Mouse (Mus musculus): ENCODE results near the gene Kif17.

Gene Kif17

DNA sequence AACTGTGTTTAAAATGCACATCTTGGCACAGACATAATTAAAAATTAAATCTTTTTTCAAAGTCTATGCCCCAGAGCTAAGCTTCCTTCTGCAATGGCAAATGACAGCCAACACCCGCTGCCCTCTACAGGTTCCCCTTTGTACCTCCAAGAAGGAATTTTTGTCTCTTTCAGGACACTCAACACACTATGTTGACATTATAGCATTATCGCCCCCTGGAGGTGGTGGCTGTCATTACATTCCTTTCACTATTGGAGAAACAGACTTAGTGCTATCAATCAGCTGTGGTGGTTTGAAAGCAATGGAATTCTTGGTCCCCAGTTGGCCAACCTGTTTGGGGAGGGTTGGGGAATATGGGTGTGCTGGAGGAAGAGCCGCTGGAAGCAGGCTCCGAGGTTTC is 89.7 kb downstream of the Kif17 start:
- peak in 1 of 2 experiments; percentile 72 for DNase-seq (ENCODE audit: low spot score in 2 of 2)

DNA sequence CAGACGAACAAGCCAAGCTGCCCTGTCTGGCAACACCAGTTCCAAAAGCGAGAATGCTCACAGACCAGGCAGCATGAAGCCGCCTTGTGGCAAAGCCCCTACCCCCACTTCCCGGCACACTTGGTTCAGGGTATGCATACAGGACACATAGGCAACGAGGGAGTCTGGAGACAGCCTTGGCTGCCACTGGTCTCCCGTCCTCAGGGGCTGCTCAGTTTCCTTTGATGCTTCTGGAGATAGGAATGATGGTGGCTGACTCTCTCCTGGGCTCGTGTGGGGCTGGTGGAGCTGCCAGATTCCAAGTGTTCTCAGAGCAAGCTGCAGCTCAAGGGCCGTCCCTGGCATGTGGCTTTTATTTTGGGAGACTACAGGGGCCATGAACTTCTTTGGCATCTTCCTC is 91.2 kb downstream of the Kif17 start:
- no peak for DNase-seq (ENCODE audit: low spot score in 2 of 2)

DNA sequence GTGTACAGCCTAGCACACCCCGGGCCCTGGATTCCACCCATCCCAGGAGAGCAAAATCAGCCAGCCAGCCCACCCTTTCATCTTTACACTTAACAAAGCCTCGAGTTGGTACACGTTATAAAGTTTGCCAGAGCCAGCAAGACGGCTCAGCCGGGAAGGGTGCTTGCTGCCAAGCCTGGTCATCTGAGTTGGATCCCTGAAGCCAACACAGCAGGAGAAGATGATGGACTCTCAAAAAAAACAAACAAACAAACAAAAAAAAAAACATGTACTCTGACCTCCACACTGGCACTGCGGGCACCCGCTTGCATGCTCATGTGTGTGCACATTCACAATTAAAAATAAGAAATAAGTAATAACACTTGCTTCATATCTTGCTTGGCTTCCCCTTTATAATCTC is 91.8 kb downstream of the Kif17 start:
- no peak for DNase-seq (ENCODE audit: low spot score in 2 of 2)

DNA sequence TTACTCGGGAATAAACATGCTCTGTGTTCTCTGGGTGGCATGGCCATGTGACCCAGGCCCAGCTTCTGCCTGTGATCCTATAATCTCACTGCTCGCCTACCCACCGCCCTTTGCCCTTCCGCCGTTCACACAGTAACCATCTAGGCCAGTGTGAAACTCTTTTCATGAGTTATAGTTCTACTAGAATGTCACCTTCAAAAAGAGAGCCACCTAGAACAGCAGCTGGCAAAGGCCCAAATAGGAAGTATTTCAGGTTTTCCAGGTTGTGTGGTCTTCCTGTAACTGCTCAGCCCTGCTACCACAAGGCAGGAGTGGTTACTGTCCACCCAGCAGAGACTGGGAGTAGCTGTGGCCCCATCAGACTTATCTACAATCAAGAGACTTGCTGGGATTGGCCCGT is 92.5 kb downstream of the Kif17 start:
- no peak for DNase-seq (ENCODE audit: low spot score in 2 of 2)

DNA sequence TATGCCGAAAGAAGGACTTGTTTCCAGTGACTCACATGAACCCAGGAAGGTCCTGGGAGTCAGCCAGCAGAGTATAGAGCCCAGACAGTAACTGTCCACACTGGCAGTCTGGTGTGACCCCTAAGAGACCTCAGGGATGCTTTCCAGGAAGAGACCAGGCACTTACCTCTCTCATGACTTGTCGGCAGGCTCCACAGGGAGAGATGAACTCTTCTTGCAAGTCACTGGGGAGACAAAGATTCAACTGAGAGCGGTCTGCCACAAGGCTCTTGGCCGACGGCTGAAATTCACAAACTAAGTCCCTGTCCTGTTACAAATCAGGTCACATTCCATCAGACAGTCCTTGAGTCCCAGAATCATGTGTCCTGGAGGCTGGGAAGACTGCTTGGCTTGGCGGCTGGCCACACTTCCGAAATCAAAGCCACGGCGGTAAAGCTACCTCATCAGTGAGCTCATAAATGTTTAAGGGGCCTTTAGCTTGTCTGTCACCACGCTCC is 93.2 kb downstream of the Kif17 start:
- no peak for DNase-seq (ENCODE audit: low spot score in 2 of 2)

DNA sequence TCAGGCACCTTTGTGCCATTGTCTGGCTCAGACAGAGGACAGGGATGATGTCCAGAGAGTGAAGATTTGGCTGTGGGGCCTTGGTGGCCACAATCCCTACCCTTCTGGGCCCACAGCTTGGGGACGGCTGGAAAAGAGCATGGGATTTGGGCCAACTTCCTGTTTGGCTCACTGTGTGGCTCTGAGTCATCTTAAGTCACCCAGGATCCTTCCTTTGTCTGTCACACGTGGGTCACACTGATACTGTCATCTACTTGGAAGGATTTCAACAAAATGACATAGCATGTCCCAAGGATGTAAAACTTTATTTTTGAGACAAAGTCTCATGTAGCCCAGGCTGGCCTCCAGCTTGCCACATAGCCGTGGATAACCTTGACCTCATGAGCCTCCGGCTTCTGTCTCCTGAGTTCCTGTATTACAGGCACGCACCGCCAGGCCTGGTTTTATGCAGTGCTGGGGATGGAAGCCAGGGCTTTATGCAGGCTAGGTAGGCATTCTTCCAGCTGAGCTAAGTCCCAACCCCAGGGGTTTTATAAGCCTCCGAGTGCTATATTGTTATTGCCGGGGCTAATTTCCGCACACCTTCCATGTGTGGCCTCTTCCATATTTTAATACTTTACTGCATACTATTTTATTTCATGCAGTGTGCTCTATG is 94.8 kb downstream of the Kif17 start:
- no peak for DNase-seq (ENCODE audit: low spot score in 2 of 2)

DNA sequence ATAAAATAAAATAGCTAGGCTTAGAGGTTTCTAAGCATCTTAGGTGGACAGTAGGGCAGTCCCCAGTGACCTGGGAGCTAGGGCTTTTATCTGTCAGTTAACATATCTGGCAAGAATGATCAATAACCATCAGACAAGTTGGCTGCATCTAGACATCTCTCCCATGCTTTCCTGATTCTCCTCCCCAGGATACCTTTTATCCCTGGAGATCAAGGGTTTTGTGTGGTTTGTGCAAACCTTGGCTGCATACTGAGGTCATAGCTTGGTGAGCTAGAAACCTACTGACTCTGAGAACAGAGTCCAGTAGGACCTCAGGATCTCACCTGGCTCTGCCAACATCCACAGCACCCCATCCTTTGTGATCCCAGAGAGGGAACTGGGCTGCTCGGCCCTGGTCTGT is 97.0 kb downstream of the Kif17 start:
- DNase-seq (ENCODE audit: low spot score in 2 of 2), result no peak

DNA sequence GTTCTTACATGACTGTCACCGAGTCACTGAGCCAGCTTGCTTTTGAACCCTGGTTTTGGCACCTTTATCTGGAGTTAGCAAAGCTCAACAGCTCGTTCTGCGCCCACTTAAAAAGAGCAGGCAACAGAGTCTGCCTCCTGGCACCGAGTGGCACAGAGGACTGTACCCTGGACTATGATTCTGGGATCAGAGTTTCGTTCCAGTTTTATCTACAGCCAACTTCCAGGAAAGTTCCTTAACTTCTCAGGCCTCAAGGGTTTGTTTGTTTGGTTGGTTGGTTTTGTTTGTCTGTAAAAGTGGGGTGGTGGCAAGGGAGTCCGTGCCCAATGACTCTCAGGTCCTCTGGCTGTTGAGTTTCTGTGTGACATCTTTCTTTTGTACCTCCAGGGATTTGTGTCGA is 98.5 kb downstream of the Kif17 start:
- no peak for DNase-seq (ENCODE audit: low spot score in 2 of 2)
